Mouse (Mus musculus) midbrain, embryonic 16.5 days (tissue): ENCODE measurements around the gene Rspo4. TPM values are rescaled to one million over a fixed set of nuclear protein-coding genes. Genes with fewer than 3 reads are reported as not detected.

Source experiments
- ATAC-seq: fragments of 200-750 bp; cut with Nextera tagmentation; 2 replicates; pipeline ENCODE4 v1.8.0; 2017; ENCODE audit warnings: moderate TSS enrichment
- H3K27ac ChIP-seq: fragments of 300-500 bp; sonication (generic); 2 replicates; pipeline ENCODE4 v1.5.1; 2014; ENCODE audit warnings: mild to moderate bottlenecking, low read length, mixed read lengths
- H3K27me3 ChIP-seq: fragments of 300-500 bp; sonication (generic); 2 replicates; pipeline ENCODE4 v1.6.1; 2014; ENCODE audit warnings: low read depth, low read length, mixed read lengths; ENCODE audit not compliant: control insufficient read depth, insufficient read depth
- H3K36me3 ChIP-seq: fragments of 300-500 bp; sonication (generic); 2 replicates; pipeline ENCODE4 v1.6.1; 2014; ENCODE audit warnings: mild to moderate bottlenecking, low read length, moderate library complexity, mixed read lengths; ENCODE audit not compliant: control insufficient read depth, insufficient read depth
- H3K4me1 ChIP-seq: fragments of 300-500 bp; sonication (generic); 2 replicates; pipeline ENCODE4 v1.6.1; 2014; ENCODE audit warnings: mild to moderate bottlenecking, low read length, mixed read lengths; ENCODE audit not compliant: control insufficient read depth, insufficient read depth
- H3K4me2 ChIP-seq: fragments of 300-500 bp; sonication (generic); 2 replicates; pipeline ENCODE4 v1.6.1; 2014; ENCODE audit warnings: mild to moderate bottlenecking, low read length, mixed read lengths
- H3K4me3 ChIP-seq: fragments of 300-500 bp; sonication (generic); 2 replicates; pipeline ENCODE4 v1.5.1; 2014; ENCODE audit warnings: low read depth, mild to moderate bottlenecking, low read length, moderate library complexity, mixed read lengths
- H3K9ac ChIP-seq: fragments of 300-500 bp; sonication (generic); 2 replicates; pipeline ENCODE4 v1.6.1; 2014; ENCODE audit warnings: low read depth, low read length, mixed read lengths
- H3K9me3 ChIP-seq: fragments of 300-500 bp; sonication (generic); replicated peaks from 2 replicates; pipeline ENCODE4 v1.6.1; 2014; ENCODE audit warnings: mild to moderate bottlenecking, low read length, mixed read lengths; ENCODE audit not compliant: control insufficient read depth, poor library complexity, severe bottlenecking
- WGBS: fragments of 180-500 bp; shearing (Covaris S2); extraction: QIAGEN DNeasy Blood & Tissue Kit; methylation state at CpG from one replicate; pipeline ENCODE4 v1.1.7; 2014; 5-methylcytosine and 5-hydroxymethylcytosine counted together
- polyA plus RNA-seq: library from polyadenylated mRNA; unstranded; fragments of >200 nt; fragmentation: Nextera tagmentation; extraction: Ambion mirVana; gene quantifications from 2 replicates; pipeline ENCODE4 v1.2.1, GENCODE M21; 2015

Rspo4 gene
- polyA plus RNA-seq, 1 experiment from 2014 or later = 0.51 TPM

DNA sequence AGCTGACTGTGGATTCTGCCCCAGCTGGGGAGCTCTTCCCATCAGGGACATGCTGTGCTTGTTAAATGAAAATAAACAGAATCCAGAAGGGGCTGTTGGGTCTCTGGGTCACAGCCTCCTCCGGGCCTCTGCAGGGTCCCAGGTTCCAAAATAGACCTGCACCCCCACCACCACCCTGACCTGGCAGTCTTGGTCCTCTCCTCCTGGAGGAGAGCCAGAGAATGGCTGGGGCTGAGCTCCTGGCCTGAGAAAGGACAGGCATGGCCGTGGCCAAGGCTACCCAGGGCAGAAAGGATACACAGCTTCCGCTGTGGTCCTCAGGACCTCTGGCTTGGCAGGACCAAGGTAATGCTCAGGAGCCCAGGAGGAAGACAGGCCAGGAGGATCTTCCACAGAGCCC lies 61.9 kb downstream of the Rspo4 start:
- Histone ChIP-seq H3K4me1 (no peaks in the 10 kb centered on the region), H3K4me2 (no peak overlapping the region), H3K27ac (no peak overlapping the region), H3K27me3 (no peaks in the 10 kb centered on the region), H3K36me3 (no peaks in the 10 kb centered on the region), H3K9ac (no peak overlapping the region), H3K4me3 (no peak overlapping the region), H3K9me3 (no peaks in the 10 kb centered on the region)
- WGBS = 67% methylated on average over 3 of the region's 3 CpGs
- no peak for ATAC-seq

DNA sequence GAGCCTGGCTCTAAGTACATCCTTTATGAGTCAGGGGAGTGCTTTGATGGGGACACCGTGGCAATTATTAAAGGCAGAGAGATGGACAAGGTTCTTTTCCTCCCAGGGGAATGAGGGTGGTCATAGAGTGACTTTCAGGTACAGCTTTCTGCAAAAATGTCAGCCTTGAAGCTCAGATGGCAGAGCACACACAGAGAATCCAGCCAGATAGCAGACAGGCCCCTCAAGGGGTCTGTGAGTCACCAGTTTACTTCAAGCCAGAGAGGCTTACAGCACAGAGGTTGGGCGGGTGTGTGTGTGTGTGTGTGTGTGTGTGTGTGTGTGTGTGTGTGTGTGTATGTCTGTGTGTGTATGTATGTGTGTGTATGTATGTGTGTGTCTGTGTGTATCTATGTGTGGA lies 64.3 kb downstream of the Rspo4 start:
- no peaks in the 10 kb centered on the region for H3K9me3 ChIP-seq

GRCm38 (mm10) chr2:151909386-151909785 lies 66.7 kb downstream of the Rspo4 start:
- H3K9me3 ChIP-seq = no peaks in the 10 kb centered on the region
- H3K9ac ChIP-seq = no peak overlapping the region
- H3K4me3 ChIP-seq = no peak overlapping the region
- no peak overlapping the region for H3K27ac ChIP-seq
- no peak for ATAC-seq
- H3K4me1 ChIP-seq = no peaks in the 10 kb centered on the region
- no peaks in the 10 kb centered on the region for H3K27me3 ChIP-seq
- no peaks in the 10 kb centered on the region for H3K36me3 ChIP-seq
- WGBS = 80% methylated on average over 3 of the region's 3 CpGs
- H3K4me2 ChIP-seq = no peak overlapping the region

More for the DNA sequence above, 64.3 kb downstream of the Rspo4 start:
- H3K4me3 ChIP-seq = no peak overlapping the region
- 83% methylated on average over 2 of the region's 2 CpGs for WGBS
- no peaks in the 10 kb centered on the region for H3K4me1 ChIP-seq
- no peak overlapping the region for H3K9ac ChIP-seq
- no peak overlapping the region for H3K27ac ChIP-seq
- H3K36me3 ChIP-seq = no peaks in the 10 kb centered on the region
- no peak for ATAC-seq
- H3K4me2 ChIP-seq = no peak overlapping the region
- H3K27me3 ChIP-seq = no peaks in the 10 kb centered on the region

GRCm38 (mm10) chr2:151910498-151910897 lies 67.8 kb downstream of the Rspo4 start:
- H3K9ac ChIP-seq = no peak overlapping the region
- no peak for ATAC-seq
- WGBS = 68% methylated on average over 5 of the region's 5 CpGs
- H3K4me1 ChIP-seq = no peaks in the 10 kb centered on the region
- no peaks in the 10 kb centered on the region for H3K9me3 ChIP-seq
- H3K4me2 ChIP-seq = no peak overlapping the region
- H3K27ac ChIP-seq = no peak overlapping the region
- H3K36me3 ChIP-seq = no peaks in the 10 kb centered on the region
- no peak overlapping the region for H3K4me3 ChIP-seq
- no peaks in the 10 kb centered on the region for H3K27me3 ChIP-seq

GRCm38 (mm10) chr2:151910919-151911500 lies 68.3 kb downstream of the Rspo4 start, which contains the start of gene Angpt4:
TSS of gene Angpt4 (plus strand) at chr2:151911210.
- Histone ChIP-seq H3K27me3 (no peaks in the 10 kb centered on the region), H3K4me1 (no peaks in the 10 kb centered on the region), H3K9ac (no peak within 1 kb of the TSS), H3K9me3 (no peaks in the 10 kb centered on the region), H3K36me3 (no peaks in the 10 kb centered on the region), H3K4me2 (no peak within 1 kb of the TSS), H3K27ac (no peak within 1 kb of the TSS), H3K4me3 (no peak within 1 kb of the TSS)
- WGBS = 66% methylated on average over 12 of the region's 13 CpGs
- no peak for ATAC-seq

- no peak for ATAC-seq
- H3K9ac ChIP-seq = no peak overlapping the region
- H3K36me3 ChIP-seq = no peaks in the 10 kb centered on the region
- no peaks in the 10 kb centered on the region for H3K9me3 ChIP-seq
- no peaks in the 10 kb centered on the region for H3K4me1 ChIP-seq
- H3K4me2 ChIP-seq = no peak overlapping the region
- no peak overlapping the region for H3K27ac ChIP-seq
- H3K4me3 ChIP-seq = no peak overlapping the region
- no peaks in the 10 kb centered on the region for H3K27me3 ChIP-seq
- 81% methylated on average over 3 of the region's 3 CpGs for WGBS
Measured at GRCm38 (mm10) chr2:151911751-151912150, 69.0 kb downstream of the Rspo4 start.

GRCm38 (mm10) chr2:151914120-151914519 lies 71.4 kb downstream of the Rspo4 start:
- Histone ChIP-seq H3K4me1 (no peaks in the 10 kb centered on the region), H3K27ac (no peak overlapping the region), H3K9me3 (no peaks in the 10 kb centered on the region), H3K4me3 (no peak overlapping the region), H3K4me2 (no peak overlapping the region), H3K36me3 (no peaks in the 10 kb centered on the region), H3K9ac (no peak overlapping the region), H3K27me3 (no peaks in the 10 kb centered on the region)
- no peak for ATAC-seq
- WGBS = 84% methylated on average over 5 of the region's 5 CpGs

DNA sequence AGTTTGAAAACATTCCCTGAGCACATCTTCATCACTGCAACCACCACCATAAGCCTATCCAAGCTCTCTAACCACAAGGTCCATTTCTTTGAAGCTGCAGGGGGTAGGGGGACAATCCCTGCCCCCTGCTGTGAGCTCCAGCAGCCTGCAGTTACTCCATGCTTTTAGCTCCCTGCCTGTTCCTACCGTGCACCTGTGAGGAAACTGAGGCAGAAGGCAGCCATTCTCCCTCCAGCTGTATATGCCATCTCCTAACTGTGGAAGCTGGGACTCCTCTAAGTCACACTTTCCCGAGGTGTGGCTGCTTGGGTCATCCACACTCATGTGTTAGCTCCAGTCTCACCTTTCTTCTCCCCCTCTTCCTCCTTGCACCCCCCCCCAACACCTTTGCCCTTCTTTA lies 72.4 kb downstream of the Rspo4 start:
- H3K9ac ChIP-seq = no peak overlapping the region
- no peak overlapping the region for H3K4me2 ChIP-seq
- H3K27ac ChIP-seq = no peak overlapping the region
- 28% methylated on average over 2 of the region's 2 CpGs for WGBS
- H3K4me3 ChIP-seq = no peak overlapping the region
- H3K27me3 ChIP-seq = no peaks in the 10 kb centered on the region
- ATAC-seq = no peak
- no peaks in the 10 kb centered on the region for H3K9me3 ChIP-seq
- no peaks in the 10 kb centered on the region for H3K36me3 ChIP-seq
- no peaks in the 10 kb centered on the region for H3K4me1 ChIP-seq

- WGBS = 67% methylated on average over 13 of the region's 13 CpGs
- Histone ChIP-seq H3K4me1 (no peaks in the 10 kb centered on the region), H3K27ac (no peak overlapping the region), H3K27me3 (no peaks in the 10 kb centered on the region), H3K9ac (no peak overlapping the region), H3K4me2 (no peak overlapping the region), H3K4me3 (no peak overlapping the region), H3K36me3 (no peaks in the 10 kb centered on the region), H3K9me3 (no peaks in the 10 kb centered on the region)
- ATAC-seq = no peak
Measured at GRCm38 (mm10) chr2:151916061-151916831, 73.5 kb downstream of the Rspo4 start.
